Mouse (Mus musculus) megakaryocyte, embryonic 14.5 days (primary cell): ENCODE data around the gene Hoxb9. TPM values are rescaled to one million over a fixed set of nuclear protein-coding genes. Genes with fewer than 3 reads are reported as not detected.

Source experiments
- H3K27me3 ChIP-seq: replicated peaks from 2 replicates; pipeline ENCODE3; 2012; ENCODE audit warnings: inconsistent platforms
- H3K36me3 ChIP-seq: replicated peaks from 2 replicates; pipeline ENCODE3; 2012; ENCODE audit warnings: low read length, inconsistent platforms, mixed read lengths
- H3K4me1 ChIP-seq: 2 replicates; pipeline ENCODE4 v1.6.1; 2012; ENCODE audit warnings: inconsistent platforms
- H3K4me3 ChIP-seq: replicated peaks from 2 replicates; pipeline ENCODE3; 2012; ENCODE audit warnings: moderate library complexity, mild to moderate bottlenecking, inconsistent platforms
- H3K9me3 ChIP-seq: 2 replicates; pipeline ENCODE4 v1.6.1; 2012; ENCODE audit warnings: inconsistent platforms
- FLI1 ChIP-seq: IDR thresholded peaks from 2 replicates; pipeline ENCODE4 v1.6.1; 2012; ENCODE audit warnings: low read length, inconsistent platforms, mixed read lengths
- GATA1 ChIP-seq: IDR thresholded peaks from 3 replicates; pipeline ENCODE4 v1.6.1; 2012; ENCODE audit warnings: mixed read lengths, low read length, inconsistent platforms, borderline replicate concordance
- polyA plus RNA-seq: library from polyadenylated mRNA; stranded (reverse); fragments of >175 nt; gene quantifications from 2 replicates; pipeline ENCODE4 v1.2.3, GENCODE M21; 2012; ENCODE audit warnings: low replicate concordance; ENCODE audit not compliant: insufficient read depth

Gene Hoxb9
- polyA plus RNA-seq, 1 experiment, result 0.09 TPM

DNA sequence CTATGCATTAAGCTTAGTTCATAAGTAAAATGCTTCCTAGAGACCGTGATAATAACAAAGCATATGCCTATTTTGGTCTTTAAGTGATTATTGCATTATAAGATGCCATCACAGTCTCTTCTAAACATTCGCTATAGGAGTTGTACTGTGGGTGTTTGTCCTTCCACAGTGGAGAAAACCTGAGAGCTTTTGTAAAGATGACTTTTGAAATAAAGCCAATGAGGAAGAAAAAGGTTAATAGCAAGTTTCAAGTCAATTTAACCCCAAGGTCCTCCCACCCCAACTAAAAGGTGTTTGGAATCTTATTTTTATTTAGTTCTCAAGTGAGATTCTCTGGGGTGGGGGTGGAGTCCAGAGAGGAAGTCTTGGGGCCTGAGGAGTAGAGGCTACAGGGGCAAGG is 41.9 kb downstream of the Hoxb9 start:
- TF ChIP-seq FLI1, result no peak
- TF ChIP-seq GATA1, result no peak
- Histone ChIP-seq H3K4me1 (peaks cover 39% of the 10 kb centered on the region), H3K9me3 (no peaks in the 10 kb centered on the region), H3K27me3 (peaks cover 94% of the 10 kb centered on the region), H3K36me3 (no peaks in the 10 kb centered on the region), H3K4me3 (no peak overlapping the region)

DNA sequence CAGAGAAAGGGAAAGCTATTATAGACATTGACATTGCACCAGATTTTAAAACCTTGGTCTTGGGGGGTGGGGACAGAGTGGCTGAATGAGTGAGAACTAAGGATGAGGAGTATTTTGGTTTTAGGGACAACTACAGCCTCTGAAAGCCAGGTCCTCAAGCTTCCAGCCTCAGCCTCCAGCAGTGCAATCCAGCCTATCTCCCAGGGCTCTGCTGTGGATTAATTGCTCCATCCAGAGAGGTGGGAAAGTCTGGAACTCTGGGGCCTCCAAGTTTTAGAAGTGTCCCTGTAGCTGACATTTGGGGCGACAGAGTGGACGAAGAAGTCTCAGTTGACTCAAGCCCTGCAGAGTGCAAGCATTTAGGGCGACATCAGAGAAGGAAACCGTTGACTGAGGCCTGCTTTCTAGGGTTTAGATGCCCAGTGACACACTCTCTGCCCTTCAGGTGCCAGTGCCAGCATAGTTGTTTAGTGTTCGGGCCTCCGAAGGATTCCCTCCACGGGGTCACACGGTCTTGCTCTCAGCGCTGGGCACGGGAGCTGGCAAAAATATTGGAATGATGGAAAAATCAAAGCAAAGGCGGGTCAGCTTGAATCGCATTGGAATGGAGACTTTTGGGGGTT is 42.7 kb downstream of the Hoxb9 start:
- H3K9me3 ChIP-seq, result no peaks in the 10 kb centered on the region
- H3K36me3 ChIP-seq, result no peaks in the 10 kb centered on the region
- H3K27me3 ChIP-seq, result peaks cover 93% of the 10 kb centered on the region
- H3K4me1 ChIP-seq, result peaks cover 46% of the 10 kb centered on the region
- peak overlapping the region; percentile 85 for H3K4me3 ChIP-seq
- TF ChIP-seq FLI1 (no peak), GATA1 (no peak)

DNA sequence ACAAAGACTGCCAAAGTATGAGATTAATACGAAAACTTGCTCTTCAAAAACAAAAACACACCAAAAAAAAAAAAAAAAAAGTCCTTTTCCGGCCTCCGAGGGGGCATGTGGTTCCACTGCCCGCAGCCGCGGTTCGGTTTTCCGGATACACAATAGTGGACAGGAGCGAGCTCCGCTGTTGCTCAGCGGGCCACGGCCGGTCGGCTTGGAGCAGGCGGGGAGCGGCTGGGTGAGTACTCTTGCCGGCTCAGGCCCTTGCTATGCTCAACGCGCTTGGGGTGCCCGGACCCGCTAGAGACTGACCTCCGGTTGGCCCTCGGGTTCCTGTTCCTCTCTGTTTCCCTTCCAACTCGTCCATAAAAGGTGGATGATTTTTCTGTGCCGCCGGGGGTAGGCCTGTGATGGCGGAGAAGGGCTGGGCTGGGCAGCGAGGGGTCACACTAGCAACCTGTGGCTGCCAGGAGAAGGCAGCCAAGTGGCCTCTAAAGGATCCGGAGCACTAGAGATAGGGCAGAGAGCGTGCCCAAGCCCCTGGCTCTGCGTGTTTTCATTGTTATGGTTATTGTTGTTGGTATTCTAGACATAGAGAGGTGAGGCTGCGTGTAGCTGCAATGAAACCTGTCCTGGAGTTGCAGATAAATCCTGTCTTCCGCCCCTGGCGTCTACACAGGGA is 43.5 kb downstream of the Hoxb9 start:
- H3K36me3 ChIP-seq, result no peaks in the 10 kb centered on the region
- TF ChIP-seq FLI1 (no peak), GATA1 (no peak)
- peaks cover 55% of the 10 kb centered on the region for H3K4me1 ChIP-seq
- peak overlapping the region; percentile 85 for H3K4me3 ChIP-seq
- H3K27me3 ChIP-seq, result peaks cover 92% of the 10 kb centered on the region
- no peaks in the 10 kb centered on the region for H3K9me3 ChIP-seq

DNA sequence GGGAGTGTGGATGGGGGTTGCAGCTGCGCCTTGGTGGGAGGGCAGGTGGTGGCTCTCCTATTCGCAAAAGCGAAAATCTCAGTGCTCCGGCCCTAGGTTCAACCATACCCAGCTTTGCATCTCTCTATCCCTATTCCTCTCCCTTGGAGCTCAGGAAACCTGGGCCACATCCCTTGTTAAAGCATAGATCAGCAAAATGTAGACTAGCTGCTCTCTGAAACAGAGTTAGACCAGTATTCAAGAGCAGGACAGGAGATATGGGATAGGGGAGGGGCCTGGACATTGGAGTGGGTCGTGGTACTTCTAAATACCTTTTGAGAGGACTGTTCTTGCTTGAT is 44.1 kb downstream of the Hoxb9 start:
- H3K4me3 ChIP-seq, result peak overlapping the region; percentile 85
- H3K4me1 ChIP-seq, result peaks cover 57% of the 10 kb centered on the region
- H3K36me3 ChIP-seq, result no peaks in the 10 kb centered on the region
- no peak for TF ChIP-seq GATA1
- no peak for TF ChIP-seq FLI1
- no peaks in the 10 kb centered on the region for H3K9me3 ChIP-seq
- peaks cover 90% of the 10 kb centered on the region for H3K27me3 ChIP-seq

DNA sequence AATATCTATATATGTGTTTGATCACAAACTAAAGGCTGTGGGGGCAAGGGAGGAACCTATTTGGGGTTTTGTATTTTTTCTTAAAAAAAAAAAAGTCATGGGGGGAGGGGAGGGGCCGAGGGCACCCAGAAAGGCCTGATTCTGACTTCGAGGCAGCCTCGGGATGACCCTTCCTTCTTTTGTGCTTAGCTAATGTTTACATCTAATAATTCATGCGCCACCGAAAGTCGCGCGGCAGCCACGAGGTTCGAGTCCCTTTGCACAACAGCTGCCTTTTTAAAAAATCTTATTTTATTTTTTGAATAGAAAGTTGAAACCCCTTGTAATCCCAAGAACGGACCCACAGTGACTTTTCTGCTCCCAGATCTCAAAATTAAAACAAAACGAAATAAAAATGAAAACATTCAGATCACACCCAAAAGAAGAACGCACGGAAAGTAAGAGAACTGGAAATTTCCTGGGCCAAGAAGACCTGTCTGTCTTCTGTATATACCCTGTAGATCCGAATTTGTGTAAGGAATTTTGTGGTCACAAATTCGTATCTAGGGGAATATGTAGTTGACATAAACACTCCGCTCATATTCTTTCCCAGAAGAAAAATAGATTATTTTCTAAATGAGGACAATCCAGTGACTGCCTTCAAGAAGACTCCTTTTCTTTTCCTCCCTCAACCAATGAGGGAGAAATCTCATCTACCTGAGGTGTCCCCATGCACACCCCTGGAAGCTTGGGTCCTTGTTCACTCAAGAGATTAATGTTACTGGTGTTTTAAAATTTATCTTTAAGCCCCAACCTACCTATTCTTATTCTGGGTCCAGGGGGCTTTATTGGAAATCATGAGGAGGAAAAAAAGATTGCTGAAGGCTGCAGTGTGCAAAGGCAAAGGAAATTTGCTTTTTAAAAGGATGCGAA is 45.7 kb downstream of the Hoxb9 start:
- Histone ChIP-seq H3K4me1 (peaks cover 43% of the 10 kb centered on the region), H3K36me3 (no peaks in the 10 kb centered on the region), H3K4me3 (no peak overlapping the region), H3K27me3 (peaks cover 83% of the 10 kb centered on the region), H3K9me3 (no peaks in the 10 kb centered on the region)
- TF ChIP-seq FLI1 (no peak), GATA1 (no peak)

DNA sequence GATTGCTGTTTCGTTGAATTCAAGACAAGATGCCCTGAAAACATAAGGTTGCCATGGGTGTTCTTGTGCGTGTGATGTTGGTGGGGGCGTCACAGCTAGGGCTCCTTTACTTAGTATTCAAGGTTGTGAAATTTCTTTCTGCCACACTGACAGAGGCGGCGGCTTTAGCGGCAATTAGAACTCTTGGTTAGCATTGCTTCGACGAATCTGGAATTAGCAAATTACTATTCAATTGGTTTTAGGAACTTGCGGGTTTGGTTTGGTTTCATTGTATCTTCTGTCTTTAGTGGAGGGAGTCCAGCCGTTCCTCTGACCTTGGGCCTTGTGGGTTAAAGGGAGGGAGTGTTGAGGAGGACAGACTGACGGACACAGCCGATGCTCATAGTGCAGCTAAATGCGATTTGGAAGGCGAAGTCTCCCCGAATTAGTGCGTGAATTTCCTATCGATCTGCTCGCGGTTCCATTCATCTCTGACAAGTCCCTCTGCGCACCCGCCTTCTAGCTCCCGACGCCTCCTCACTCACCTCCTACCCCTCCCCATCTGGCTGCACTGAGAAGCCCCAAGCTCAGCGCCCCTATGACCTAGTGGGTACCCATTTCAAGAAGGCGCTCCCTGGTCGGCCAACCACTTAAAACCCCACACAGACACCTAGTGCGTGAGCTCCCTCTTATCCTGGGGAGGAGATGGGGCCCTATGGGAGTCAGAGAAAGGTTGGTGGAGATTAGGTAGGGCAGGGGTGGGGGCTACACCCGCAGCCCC is 46.5 kb downstream of the Hoxb9 start, which contains the start of gene Hoxb4:
Gene Hoxb4 (plus strand): TSS at position 660 of the 760 bp plus-strand sequence.
- Histone ChIP-seq H3K4me1 (peaks cover 38% of the 10 kb centered on the region), H3K4me3 (peak within 1 kb of the TSS; percentile 92), H3K27me3 (peaks cover 79% of the 10 kb centered on the region), H3K36me3 (no peaks in the 10 kb centered on the region), H3K9me3 (no peaks in the 10 kb centered on the region)
- TF ChIP-seq FLI1, result no peak
- TF ChIP-seq GATA1, result no peak

DNA sequence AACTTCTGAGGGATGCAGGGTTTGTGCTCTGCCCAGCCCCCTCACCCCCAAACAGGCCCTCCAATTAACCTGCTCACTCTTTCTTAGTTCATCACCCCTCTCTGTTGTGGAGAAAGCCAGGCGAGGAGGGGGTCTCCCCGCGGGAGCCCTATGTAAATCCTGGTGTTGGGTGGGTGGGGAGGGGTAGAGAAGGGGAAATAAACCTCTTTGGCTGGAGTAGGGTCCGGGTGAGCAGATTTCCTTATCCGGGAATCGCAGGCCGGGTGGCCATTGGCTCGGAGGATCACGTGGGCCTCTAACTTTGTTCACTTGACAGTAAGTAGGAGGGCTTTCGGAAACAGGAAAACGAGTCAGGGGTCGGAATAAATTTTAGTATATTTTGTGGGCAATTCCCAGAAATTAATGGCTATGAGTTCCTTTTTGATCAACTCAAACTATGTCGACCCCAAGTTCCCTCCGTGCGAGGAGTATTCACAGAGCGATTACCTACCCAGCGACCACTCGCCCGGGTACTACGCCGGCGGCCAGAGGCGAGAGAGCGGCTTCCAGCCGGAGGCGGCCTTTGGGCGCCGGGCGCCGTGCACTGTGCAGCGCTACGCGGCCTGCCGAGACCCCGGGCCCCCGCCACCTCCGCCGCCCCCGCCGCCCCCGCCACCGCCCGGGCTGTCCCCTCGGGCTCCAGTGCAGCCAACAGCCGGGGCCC is 47.3 kb downstream of the Hoxb9 start:
- H3K4me3 ChIP-seq, result peak overlapping the region; percentile 92
- peaks cover 38% of the 10 kb centered on the region for H3K4me1 ChIP-seq
- no peaks in the 10 kb centered on the region for H3K36me3 ChIP-seq
- H3K9me3 ChIP-seq, result no peaks in the 10 kb centered on the region
- TF ChIP-seq GATA1 (no peak), FLI1 (no peak)
- peaks cover 74% of the 10 kb centered on the region for H3K27me3 ChIP-seq

DNA sequence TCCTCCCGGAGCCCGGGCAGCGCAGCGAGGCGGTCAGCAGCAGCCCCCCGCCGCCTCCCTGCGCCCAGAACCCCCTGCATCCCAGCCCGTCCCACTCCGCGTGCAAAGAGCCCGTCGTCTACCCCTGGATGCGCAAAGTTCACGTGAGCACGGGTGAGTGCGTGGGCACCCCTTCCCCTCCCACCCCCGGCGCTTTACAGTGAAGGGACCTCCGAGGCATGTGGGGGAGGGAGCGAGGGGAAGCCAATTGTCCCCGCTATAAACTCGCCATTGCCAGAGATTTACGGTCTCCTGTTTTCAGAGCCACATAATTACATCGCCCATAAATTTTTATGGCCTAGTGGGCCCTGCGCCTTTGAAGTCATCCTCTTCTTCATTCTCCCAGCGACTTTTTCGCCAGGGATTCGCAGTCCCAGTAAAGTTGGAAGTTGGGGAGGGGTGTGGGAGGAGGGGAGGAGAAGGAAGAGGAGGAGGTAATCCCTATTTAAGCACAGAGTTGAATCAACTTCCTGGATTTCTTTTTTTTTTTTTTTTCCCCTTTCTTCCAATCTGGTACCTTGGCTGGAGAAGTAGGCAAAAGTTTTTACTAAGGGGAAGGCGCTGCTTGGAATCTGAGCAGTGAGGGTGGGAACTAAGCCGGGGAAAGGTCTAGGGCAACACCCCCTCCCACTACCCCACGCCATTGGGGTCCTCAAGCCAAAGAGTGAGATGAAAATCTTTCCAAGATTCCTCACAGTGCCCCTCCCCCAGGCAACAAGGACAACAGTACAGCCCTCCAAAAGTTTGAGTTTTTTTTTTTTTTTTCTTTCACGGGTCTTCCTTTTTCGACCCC is 48.0 kb downstream of the Hoxb9 start:
- Histone ChIP-seq H3K36me3 (no peaks in the 10 kb centered on the region), H3K4me1 (peaks cover 34% of the 10 kb centered on the region), H3K27me3 (peaks cover 71% of the 10 kb centered on the region), H3K4me3 (peak overlapping the region; percentile 92), H3K9me3 (no peaks in the 10 kb centered on the region)
- TF ChIP-seq GATA1, result no peak
- TF ChIP-seq FLI1, result no peak
